Mouse (Mus musculus): ENCODE measurements around the gene Olfr764-ps1.
"Not testable (repeated sequence)": the region's sequence is repeated elsewhere in the genome, so short reads cannot be mapped to it uniquely, and the experiment has no call there.

The Olfr764-ps1 gene

DNA sequence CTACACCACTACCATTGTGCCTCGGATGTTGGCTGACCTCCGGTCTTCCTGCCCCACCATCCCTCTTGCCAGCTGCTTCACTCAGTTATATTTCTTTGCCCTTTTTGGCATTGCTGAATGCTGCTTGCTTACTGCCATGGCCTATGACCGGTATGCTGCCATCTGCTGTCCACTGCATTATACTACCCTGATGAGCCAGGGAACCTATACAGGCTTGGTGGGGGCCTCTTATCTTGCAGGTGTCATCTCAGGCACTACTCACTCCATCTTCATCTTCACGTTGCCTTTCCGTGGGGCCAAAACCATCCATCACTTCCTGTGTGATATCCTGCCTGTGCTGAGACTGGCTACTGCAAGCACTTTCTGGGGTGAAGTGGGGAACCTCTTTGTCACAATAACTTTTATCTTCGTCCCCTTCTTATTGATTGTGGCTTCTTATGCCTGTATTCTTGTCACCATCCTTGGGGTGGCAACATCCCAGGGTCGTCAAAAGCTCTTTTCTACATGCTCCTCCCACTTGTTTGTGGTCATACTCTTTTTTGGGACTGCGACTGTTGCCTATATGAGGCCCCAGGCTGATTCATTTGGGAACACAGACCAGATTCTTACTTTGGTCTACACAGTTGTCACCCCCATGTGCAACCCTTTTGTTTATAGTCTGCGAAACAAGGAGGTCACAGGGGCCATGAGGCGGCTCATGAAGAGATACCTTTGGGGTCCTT, 49.4 kb downstream of the Olfr764-ps1 start:
- DNase-seq (ENCODE audit: low read depth, low spot score); H3K36me3 ChIP-seq (ENCODE audit: control insufficient read depth, insufficient read depth, low read length, poor library complexity, severe bottlenecking); H3K27me3 ChIP-seq (ENCODE audit: control insufficient read depth, insufficient read depth, low read length, poor library complexity, severe bottlenecking): not testable (repeated sequence)

DNA sequence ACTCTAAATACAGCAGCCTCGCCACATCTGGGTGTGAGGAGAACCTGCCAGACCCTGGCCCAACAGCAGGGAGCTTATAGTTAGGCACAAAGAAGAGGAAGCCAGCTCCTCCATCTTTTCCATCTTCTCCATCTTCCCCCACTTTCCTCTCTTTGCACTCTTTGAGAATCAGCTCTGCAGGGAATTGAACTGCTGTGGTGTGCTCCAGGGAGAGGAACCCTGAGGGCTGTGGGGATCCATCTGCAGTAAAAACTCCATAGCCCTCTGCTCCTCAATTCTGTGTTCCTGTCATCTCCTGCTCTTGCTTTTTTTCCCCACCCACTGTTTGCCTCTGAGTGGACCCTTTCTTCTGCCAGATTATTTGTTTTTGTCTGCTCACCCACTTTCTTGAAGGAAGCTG, 50.6 kb downstream of the Olfr764-ps1 start, which contains the start of gene Olfr9:
Gene Olfr9, plus strand, starts transcription at position 301 of the 400 bp plus-strand sequence.
- DNase-seq (ENCODE audit: low read depth, low spot score); H3K27me3 ChIP-seq (ENCODE audit: control insufficient read depth, insufficient read depth, low read length, poor library complexity, severe bottlenecking); H3K36me3 ChIP-seq (ENCODE audit: control insufficient read depth, insufficient read depth, low read length, poor library complexity, severe bottlenecking): not testable (repeated sequence)
